Mouse (Mus musculus) heart, embryonic 11.5 days (tissue): ENCODE results near the gene Mcf2l. TPM values are rescaled to one million over a fixed set of nuclear protein-coding genes. Genes with fewer than 3 reads are reported as not detected.

Source experiments
- ATAC-seq: fragments of 200-750 bp; cut with Nextera tagmentation; replicated peaks from 2 replicates; pipeline ENCODE4 v1.8.0; 2017; ENCODE audit warnings: moderate library complexity; ENCODE audit not compliant: insufficient number of reproducible peaks, low FRiP score, low TSS enrichment
- H3K27ac ChIP-seq: fragments of 300-500 bp; sonication (generic); 2 replicates; pipeline ENCODE4 v1.5.1; 2014; ENCODE audit warnings: mild to moderate bottlenecking, low read depth, low read length
- H3K27me3 ChIP-seq: fragments of 300-500 bp; sonication (generic); 2 replicates; pipeline ENCODE4 v1.6.1; 2014; ENCODE audit warnings: mild to moderate bottlenecking, low read length, mixed read lengths; ENCODE audit not compliant: control insufficient read depth, insufficient read depth
- H3K36me3 ChIP-seq: fragments of 300-500 bp; sonication (generic); 2 replicates; pipeline ENCODE4 v1.6.1; 2014; ENCODE audit warnings: mild to moderate bottlenecking, low read length, moderate library complexity, mixed read lengths; ENCODE audit not compliant: control insufficient read depth, insufficient read depth
- H3K4me1 ChIP-seq: fragments of 300-500 bp; sonication (generic); 2 replicates; pipeline ENCODE4 v1.6.1; 2014; ENCODE audit warnings: low read length; ENCODE audit not compliant: control insufficient read depth, insufficient read depth
- H3K4me2 ChIP-seq: fragments of 300-500 bp; sonication (generic); 2 replicates; pipeline ENCODE4 v1.6.1; 2014; ENCODE audit warnings: mild to moderate bottlenecking, moderate library complexity
- H3K4me3 ChIP-seq: fragments of 300-500 bp; sonication (generic); 2 replicates; pipeline ENCODE4 v1.5.1; 2014; ENCODE audit warnings: low read depth, low read length
- H3K9ac ChIP-seq: fragments of 300-500 bp; sonication (generic); 2 replicates; pipeline ENCODE4 v1.6.1; 2014; ENCODE audit warnings: mild to moderate bottlenecking, low read depth, low read length, moderate library complexity
- H3K9me3 ChIP-seq: fragments of 300-500 bp; sonication (generic); replicated peaks from 2 replicates; pipeline ENCODE4 v1.6.1; 2016; ENCODE audit warnings: low read length; ENCODE audit not compliant: control insufficient read depth
- WGBS: fragments of 180-500 bp; shearing (Covaris S2); extraction: QIAGEN DNeasy Blood & Tissue Kit; methylation state at CpG from one replicate; pipeline ENCODE4 v1.1.7; 2014; ENCODE audit not compliant: insufficient replicate concordance; 5-methylcytosine and 5-hydroxymethylcytosine counted together
- polyA plus RNA-seq: library from polyadenylated mRNA; unstranded; fragments of >200 nt; fragmentation: Nextera tagmentation; extraction: Ambion mirVana; gene quantifications from 2 replicates; pipeline ENCODE4 v1.2.1, GENCODE M21; 2014

The Mcf2l gene
- polyA plus RNA-seq, 1 experiment from 2014 or later: 8.8 TPM

DNA sequence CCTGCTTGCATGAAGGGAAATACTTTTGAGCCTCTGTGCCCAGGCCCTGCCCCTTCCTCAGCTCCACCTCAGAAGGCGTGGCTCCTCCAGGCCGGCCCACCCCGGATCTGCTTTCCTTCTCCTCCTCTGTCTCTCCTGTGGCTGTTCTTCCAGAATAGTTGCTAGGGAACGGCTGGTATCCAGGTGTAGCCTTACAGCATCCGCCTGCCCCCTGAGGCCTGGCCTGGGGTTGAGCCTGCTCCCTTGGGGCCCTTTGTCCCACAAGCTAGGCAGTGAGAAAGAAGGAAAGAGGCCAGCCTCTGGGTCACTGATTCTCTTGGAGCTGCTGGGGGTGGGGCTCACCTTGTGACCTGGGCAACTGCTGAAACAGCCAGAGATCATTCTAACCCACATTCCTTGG lies 38.4 kb downstream of the Mcf2l start:
- H3K36me3 ChIP-seq: no peaks in the 10 kb centered on the region
- H3K27ac ChIP-seq: no peak overlapping the region
- ATAC-seq: no peak
- no peak overlapping the region for H3K4me2 ChIP-seq
- 56% methylated on average over 5 of the region's 5 CpGs for WGBS
- H3K4me1 ChIP-seq: peaks cover 5% of the 10 kb centered on the region; the same call in 1 of the 2 replicates
- no peaks in the 10 kb centered on the region for H3K9me3 ChIP-seq
- no peak overlapping the region for H3K4me3 ChIP-seq
- H3K27me3 ChIP-seq: peaks cover 8% of the 10 kb centered on the region; the same call in 1 of the 2 replicates
- H3K9ac ChIP-seq: no peak overlapping the region

DNA sequence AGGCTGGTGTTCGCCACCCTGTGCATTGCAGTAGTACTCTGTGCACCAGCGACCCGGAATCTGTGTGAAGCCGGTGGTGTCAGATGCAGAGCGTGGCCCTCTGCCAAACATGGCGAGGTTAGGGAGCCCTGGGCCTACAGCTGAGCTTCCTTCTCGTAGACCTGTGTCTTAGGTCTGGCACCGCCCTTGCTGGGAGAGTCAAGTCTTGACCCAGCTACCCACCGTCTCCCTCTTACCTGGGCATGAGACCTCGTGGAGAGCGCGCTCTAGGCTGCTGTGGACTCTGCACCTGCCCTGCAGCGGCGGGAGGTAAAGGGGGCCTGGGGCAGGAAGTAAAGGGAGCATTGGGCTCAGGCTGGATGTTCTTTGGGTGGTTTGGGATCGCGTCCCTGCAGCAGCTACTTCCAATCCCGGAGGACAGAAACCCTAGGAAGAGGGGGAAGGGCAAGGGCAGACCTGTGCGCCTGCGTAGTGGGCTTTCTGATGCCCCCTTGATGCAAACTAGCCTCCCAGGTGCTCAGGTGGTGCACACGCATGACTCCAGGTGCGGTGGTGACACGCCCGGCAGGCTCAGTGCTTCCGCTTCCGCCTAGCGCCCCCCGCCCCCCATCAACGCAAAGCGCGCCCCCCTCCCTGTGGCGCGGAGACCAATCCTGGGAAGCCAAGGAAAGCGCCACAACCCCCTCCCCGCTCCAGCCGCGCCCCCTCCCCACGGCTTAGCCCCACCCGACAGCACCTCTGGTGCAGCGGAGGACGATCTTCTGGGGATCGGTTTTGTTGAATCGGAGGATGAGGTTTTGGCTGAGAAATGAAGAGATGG lies 41.8 kb downstream of the Mcf2l start:
- Histone ChIP-seq H3K4me3 (peak overlapping the region; percentile 55), H3K36me3 (no peaks in the 10 kb centered on the region), H3K4me2 (peak overlapping the region; percentile 85), H3K4me1 (peaks cover 5% of the 10 kb centered on the region; the same call in 1 of the 2 replicates), H3K27ac (no peak overlapping the region), H3K9me3 (no peaks in the 10 kb centered on the region), H3K9ac (peak overlapping the region; percentile 69), H3K27me3 (peaks cover 8% of the 10 kb centered on the region; the same call in 1 of the 2 replicates)
- no peak for ATAC-seq
- WGBS: 17% methylated on average over 42 of the region's 42 CpGs

DNA sequence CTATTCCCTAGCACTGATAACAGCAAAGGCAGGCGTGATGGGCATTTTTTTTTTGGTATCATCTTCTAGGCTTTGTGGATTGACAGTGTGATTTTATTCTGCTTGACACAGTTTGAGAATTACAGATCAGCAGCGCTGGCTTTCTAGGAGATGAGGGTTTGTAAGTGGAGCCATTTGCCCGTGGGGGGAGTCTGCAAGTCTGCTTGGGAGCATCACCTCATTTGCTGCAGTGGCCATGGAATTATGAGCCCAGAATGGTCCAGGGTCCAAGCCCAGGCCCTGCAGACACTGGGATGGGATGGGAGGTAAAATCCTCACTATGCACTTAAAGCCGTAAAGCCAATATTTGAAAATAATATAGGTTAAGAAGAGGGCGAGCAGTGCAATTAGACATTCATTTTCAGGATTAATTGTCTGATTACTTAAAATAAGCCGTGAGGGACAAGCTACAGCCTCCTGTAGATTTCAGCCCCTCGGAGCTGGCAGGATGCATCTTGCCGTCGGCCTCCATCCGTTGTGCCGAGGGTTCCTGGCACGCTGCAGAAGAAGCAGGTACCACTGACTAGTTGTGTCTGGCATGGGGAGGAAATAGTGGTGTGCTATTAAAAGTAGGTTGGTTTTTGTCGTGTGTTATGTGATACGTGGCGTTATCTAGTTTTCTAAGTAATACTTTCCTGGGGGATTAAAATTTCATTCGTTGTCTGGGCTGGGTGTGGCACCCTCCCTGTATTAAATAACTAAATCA lies 42.7 kb downstream of the Mcf2l start:
- Histone ChIP-seq H3K36me3 (no peaks in the 10 kb centered on the region), H3K4me2 (peak overlapping the region; percentile 85), H3K27ac (no peak overlapping the region), H3K27me3 (peaks cover 8% of the 10 kb centered on the region; the same call in 1 of the 2 replicates), H3K4me3 (peak overlapping the region; percentile 55), H3K4me1 (peaks cover 5% of the 10 kb centered on the region; the same call in 1 of the 2 replicates), H3K9me3 (no peaks in the 10 kb centered on the region), H3K9ac (peak overlapping the region; percentile 69; the same call in 1 of the 2 replicates)
- ATAC-seq: no peak
- 74% methylated on average over 16 of the region's 16 CpGs for WGBS

DNA sequence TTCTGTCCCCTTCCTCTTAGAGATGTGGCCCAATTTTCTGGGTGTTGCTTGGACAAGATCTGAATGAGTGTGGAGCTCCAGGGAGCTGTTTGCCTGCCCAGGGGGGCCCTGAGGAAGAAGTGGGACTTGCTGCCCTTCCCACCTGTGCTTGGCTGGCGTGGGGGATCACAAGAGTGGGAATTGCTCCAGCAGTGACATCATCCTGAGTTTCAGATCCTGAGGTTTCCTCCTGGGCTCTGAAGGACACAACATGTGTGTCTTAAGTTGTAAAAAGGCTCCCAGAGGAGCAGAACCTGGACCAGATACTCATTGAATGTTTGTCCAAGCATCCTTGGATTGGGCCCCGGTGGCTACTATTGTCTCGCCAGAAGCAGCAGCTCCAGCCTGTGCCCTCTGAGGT lies 43.4 kb downstream of the Mcf2l start:
- Histone ChIP-seq H3K9ac (no peak overlapping the region), H3K4me1 (peaks cover 5% of the 10 kb centered on the region; the same call in 1 of the 2 replicates)
- 75% methylated on average over 3 of the region's 3 CpGs for WGBS

DNA sequence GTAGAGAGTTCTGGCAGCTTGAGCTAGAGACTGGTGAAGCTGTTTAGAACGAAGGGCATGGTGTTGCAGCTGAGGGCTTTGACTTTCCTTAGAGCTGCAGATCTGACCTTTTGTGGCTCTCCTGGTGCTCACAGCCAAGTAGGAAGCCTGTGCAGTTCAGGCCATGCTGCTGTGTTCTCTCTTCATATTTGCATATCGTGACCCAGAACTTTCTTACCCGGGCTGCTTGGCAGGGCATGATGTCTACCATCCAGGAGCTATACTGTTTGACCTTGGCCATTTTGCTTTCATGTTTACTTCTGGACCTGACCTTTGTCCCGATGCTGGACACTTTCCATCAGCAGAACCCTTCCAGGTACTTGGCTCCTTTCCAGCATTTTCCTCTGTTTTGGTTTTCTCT lies 44.2 kb downstream of the Mcf2l start:
- no peak overlapping the region for H3K27ac ChIP-seq
- H3K4me2 ChIP-seq: no peak overlapping the region
- no peak overlapping the region for H3K9ac ChIP-seq
- peaks cover 5% of the 10 kb centered on the region; the same call in 1 of the 2 replicates for H3K4me1 ChIP-seq
- H3K4me3 ChIP-seq: no peak overlapping the region
- no peaks in the 10 kb centered on the region for H3K36me3 ChIP-seq
- ATAC-seq: no peak
- no peaks in the 10 kb centered on the region for H3K9me3 ChIP-seq
- 77% methylated on average over 4 of the region's 4 CpGs for WGBS
- peaks cover 8% of the 10 kb centered on the region; the same call in 1 of the 2 replicates for H3K27me3 ChIP-seq

More for the DNA sequence above, 43.4 kb downstream of the Mcf2l start:
- Histone ChIP-seq H3K9me3 (no peaks in the 10 kb centered on the region), H3K4me2 (no peak overlapping the region), H3K27ac (no peak overlapping the region), H3K36me3 (no peaks in the 10 kb centered on the region), H3K4me3 (no peak overlapping the region), H3K27me3 (peaks cover 8% of the 10 kb centered on the region; the same call in 1 of the 2 replicates)
- no peak for ATAC-seq

DNA sequence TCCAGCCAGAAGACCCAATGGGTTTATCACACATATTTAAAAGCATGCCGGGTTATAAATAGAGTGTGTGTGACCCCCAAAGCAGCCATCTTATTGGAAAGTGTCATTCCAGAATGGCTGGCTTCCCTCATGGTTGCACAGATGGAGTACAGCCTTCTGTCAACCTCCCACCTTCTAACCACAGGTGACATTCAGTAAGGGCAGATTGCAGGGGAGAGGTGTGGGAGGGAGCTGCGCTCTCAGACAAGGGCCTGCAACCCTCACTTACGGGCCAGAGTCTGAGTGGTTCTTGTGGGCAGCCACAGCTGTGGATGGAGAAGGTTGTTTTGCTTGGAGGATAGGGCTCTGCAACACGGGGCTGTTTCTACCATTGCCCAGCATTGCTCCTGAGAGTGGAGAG lies 47.0 kb downstream of the Mcf2l start:
- peaks cover 6% of the 10 kb centered on the region; the same call in 1 of the 2 replicates for H3K27me3 ChIP-seq
- no peak for ATAC-seq
- no peak overlapping the region for H3K9ac ChIP-seq
- H3K4me3 ChIP-seq: no peak overlapping the region
- H3K9me3 ChIP-seq: no peaks in the 10 kb centered on the region
- peaks cover under 1% of the 10 kb centered on the region; the same call in 1 of the 2 replicates for H3K4me1 ChIP-seq
- no peaks in the 10 kb centered on the region for H3K36me3 ChIP-seq
- 69% methylated on average over 4 of the region's 4 CpGs for WGBS
- H3K27ac ChIP-seq: no peak overlapping the region
- H3K4me2 ChIP-seq: no peak overlapping the region

DNA sequence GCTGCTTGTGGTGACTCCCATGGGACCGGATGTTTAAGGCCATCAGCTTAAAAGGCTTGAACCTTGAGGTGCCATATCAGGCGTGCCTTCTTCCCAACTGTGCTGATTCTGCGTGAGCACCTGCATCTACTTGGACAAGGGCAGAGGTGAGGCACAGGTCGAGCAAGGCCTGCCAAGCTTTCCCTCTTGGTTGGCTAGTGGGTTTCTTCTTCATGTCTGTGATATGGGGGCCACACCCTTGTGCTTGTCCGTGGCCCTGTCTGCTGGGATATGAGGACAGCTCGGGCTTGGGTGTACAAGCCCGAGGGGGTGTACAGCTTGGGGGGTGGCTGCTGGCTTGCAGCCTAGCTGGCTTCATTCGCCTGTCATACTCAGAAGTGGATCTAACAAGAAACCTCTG lies 51.4 kb downstream of the Mcf2l start:
- no peak overlapping the region for H3K4me2 ChIP-seq
- H3K27ac ChIP-seq: no peak overlapping the region
- no peak overlapping the region for H3K4me3 ChIP-seq
- H3K36me3 ChIP-seq: no peaks in the 10 kb centered on the region
- ATAC-seq: no peak
- no peak overlapping the region for H3K9ac ChIP-seq
- WGBS: 79% methylated on average over 8 of the region's 8 CpGs
- no peaks in the 10 kb centered on the region for H3K27me3 ChIP-seq
- no peaks in the 10 kb centered on the region for H3K9me3 ChIP-seq
- H3K4me1 ChIP-seq: 0 out of 2 replicates have a peak, but pooled peaks cover 4% of the 10 kb centered on the region

DNA sequence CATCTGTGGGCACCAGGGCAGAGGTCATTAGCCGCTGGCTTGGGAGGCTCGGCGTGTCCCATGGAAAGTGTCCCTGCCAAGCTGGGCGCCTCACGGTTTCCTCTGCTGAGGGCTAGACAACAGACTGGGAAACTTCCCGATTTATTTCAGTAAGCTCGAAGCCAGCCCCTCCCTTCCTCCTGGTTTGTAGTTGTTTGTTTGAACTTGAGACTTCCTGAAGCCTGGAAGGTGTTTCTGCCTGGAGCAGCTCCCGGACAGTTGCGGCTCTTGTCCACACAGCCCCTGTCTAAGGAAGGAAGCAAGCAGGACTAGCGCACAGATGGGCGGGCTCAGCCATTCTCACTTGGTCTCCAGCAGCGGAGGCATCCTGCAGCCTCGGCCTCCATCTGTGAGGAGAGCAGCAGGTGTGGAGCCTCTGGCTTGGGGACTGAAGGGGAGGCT lies 52.4 kb downstream of the Mcf2l start:
- no peak overlapping the region for H3K27ac ChIP-seq
- H3K9me3 ChIP-seq: no peaks in the 10 kb centered on the region
- WGBS: 53% methylated on average over 13 of the region's 13 CpGs
- no peak overlapping the region for H3K9ac ChIP-seq
- ATAC-seq: no peak
- H3K4me1 ChIP-seq: 0 out of 2 replicates have a peak, but pooled peaks cover 4% of the 10 kb centered on the region
- H3K27me3 ChIP-seq: no peaks in the 10 kb centered on the region
- H3K4me2 ChIP-seq: no peak overlapping the region
- H3K4me3 ChIP-seq: no peak overlapping the region
- H3K36me3 ChIP-seq: no peaks in the 10 kb centered on the region
